Mouse (Mus musculus) forebrain, postnatal 0 days (tissue): ENCODE results near the gene Il10ra. TPM values are rescaled to one million over a fixed set of nuclear protein-coding genes. Genes with fewer than 3 reads are reported as not detected.
A peak's percentile ranks its signal among the peaks of the same experiment; 100 is the strongest.

ENCODE experiments used
- ATAC-seq: fragments of 200-750 bp; cut with Nextera tagmentation; 2 replicates; pipeline ENCODE4 v1.8.0; 2017; ENCODE audit warnings: mild to moderate bottlenecking, moderate library complexity
- DNase-seq: peaks from one replicate; pipeline ENCODE4 v3.0.0-alpha.2; 2015
- H3K27ac ChIP-seq: fragments of 300-500 bp; sonication (generic); 2 replicates; pipeline ENCODE4 v1.5.1; 2014; ENCODE audit warnings: low read depth, mild to moderate bottlenecking, antibody characterized with exemption, low read length, moderate library complexity, mixed read lengths
- H3K27me3 ChIP-seq: fragments of 300-500 bp; sonication (generic); 2 replicates; pipeline ENCODE4 v1.6.1; 2014; ENCODE audit warnings: mild to moderate bottlenecking, low read length, mixed read lengths; ENCODE audit not compliant: insufficient read depth
- H3K36me3 ChIP-seq: fragments of 300-500 bp; sonication (generic); 2 replicates; pipeline ENCODE4 v1.6.1; 2014; ENCODE audit warnings: mild to moderate bottlenecking, moderate library complexity; ENCODE audit not compliant: insufficient read depth
- H3K4me1 ChIP-seq: fragments of 300-500 bp; sonication (generic); 2 replicates; pipeline ENCODE4 v1.6.1; 2014; ENCODE audit warnings: antibody characterized with exemption; ENCODE audit not compliant: insufficient read depth
- H3K4me2 ChIP-seq: fragments of 300-500 bp; sonication (generic); 2 replicates; pipeline ENCODE4 v1.6.1; 2014; ENCODE audit warnings: low read depth, mild to moderate bottlenecking, moderate library complexity
- H3K4me3 ChIP-seq: fragments of 300-500 bp; sonication (generic); 2 replicates; pipeline ENCODE4 v1.5.1; 2014; ENCODE audit warnings: low read depth, low read length, mixed read lengths
- H3K9ac ChIP-seq: fragments of 300-500 bp; sonication (generic); 2 replicates; pipeline ENCODE4 v1.6.1; 2014; ENCODE audit warnings: mild to moderate bottlenecking
- H3K9me3 ChIP-seq: fragments of 300-500 bp; sonication (generic); 2 replicates; pipeline ENCODE4 v1.6.1; 2016; ENCODE audit warnings: low read length
- CTCF ChIP-seq: sonication (generic); IDR thresholded peaks from 2 replicates; pipeline ENCODE4 v1.5.1; 2016; ENCODE audit warnings: antibody characterized with exemption, control low read depth, low read depth
- WGBS: fragments of 180-500 bp; shearing (Covaris S2); extraction: QIAGEN DNeasy Blood & Tissue Kit; methylation state at CpG from one replicate; pipeline ENCODE4 v1.1.7; 2014; 5-methylcytosine and 5-hydroxymethylcytosine counted together
- polyA plus RNA-seq: library from polyadenylated mRNA; unstranded; fragments of >200 nt; fragmentation: Nextera tagmentation; extraction: Ambion mirVana; gene quantifications from 2 replicates; pipeline ENCODE4 v1.2.1, GENCODE M21; 2015
- total RNA-seq: library from RNA; depleted of rRNA; stranded (reverse); fragments of >200 nt; gene quantifications from 2 replicates; pipeline ENCODE4 v1.2.3, GENCODE M21; 2014

Gene Il10ra
- total and polyA plus RNA-seq, 2 experiments from 2014 or later: 0.46 to 1.6 TPM

- Histone ChIP-seq H3K9me3 (no peaks in the 10 kb centered on the region), H3K4me1 (no peaks in the 10 kb centered on the region), H3K9ac (peak overlapping the region; percentile 44; the same call in 1 of the 2 replicates), H3K4me3 (peak overlapping the region; percentile 13), H3K4me2 (peak overlapping the region; percentile 44), H3K27ac (peak overlapping the region; percentile 65), H3K27me3 (no peaks in the 10 kb centered on the region), H3K36me3 (no peaks in the 10 kb centered on the region)
- 13% methylated on average over 20 of the region's 20 CpGs for WGBS
- TF ChIP-seq CTCF: peak; percentile 94
- DNase-seq: peak; percentile 96
- ATAC-seq: peak; percentile 99
Observed at GRCm38 (mm10) chr9:45300422-45301104, 31.6 kb upstream of the Il10ra start.

- 85% methylated on average over 11 of the region's 11 CpGs for WGBS
- H3K9me3 ChIP-seq: no peaks in the 10 kb centered on the region
- no peaks in the 10 kb centered on the region for H3K27me3 ChIP-seq
- H3K4me2 ChIP-seq: no peak overlapping the region
- no peak overlapping the region for H3K4me3 ChIP-seq
- H3K36me3 ChIP-seq: no peaks in the 10 kb centered on the region
- peak; percentile 33 for DNase-seq
- no peak overlapping the region for H3K27ac ChIP-seq
- no peak for ATAC-seq
- H3K4me1 ChIP-seq: no peaks in the 10 kb centered on the region
- no peak overlapping the region for H3K9ac ChIP-seq
- peak; percentile 70 for TF ChIP-seq CTCF
Observed at GRCm38 (mm10) chr9:45299231-45300006, 30.5 kb upstream of the Il10ra start.

- WGBS: 70% methylated on average over 10 of the region's 10 CpGs
- H3K4me2 ChIP-seq: no peak overlapping the region
- H3K4me3 ChIP-seq: no peak overlapping the region
- no peaks in the 10 kb centered on the region for H3K9me3 ChIP-seq
- H3K36me3 ChIP-seq: no peaks in the 10 kb centered on the region
- no peak for TF ChIP-seq CTCF
- no peak overlapping the region for H3K27ac ChIP-seq
- no peaks in the 10 kb centered on the region for H3K4me1 ChIP-seq
- no peaks in the 10 kb centered on the region for H3K27me3 ChIP-seq
- no peak overlapping the region for H3K9ac ChIP-seq
- ATAC-seq (no peak), DNase-seq (no peak)
Observed at GRCm38 (mm10) chr9:45294210-45295011, 25.5 kb upstream of the Il10ra start.

GRCm38 (mm10) chr9:45291481-45292168 lies 22.7 kb upstream of the Il10ra start:
- DNase-seq (no peak), ATAC-seq (no peak)
- H3K9me3 ChIP-seq: no peaks in the 10 kb centered on the region
- no peaks in the 10 kb centered on the region for H3K27me3 ChIP-seq
- H3K36me3 ChIP-seq: no peaks in the 10 kb centered on the region
- H3K9ac ChIP-seq: no peak overlapping the region
- WGBS: 75% methylated on average over 11 of the region's 11 CpGs
- H3K4me3 ChIP-seq: no peak overlapping the region
- no peak overlapping the region for H3K27ac ChIP-seq
- TF ChIP-seq CTCF: no peak
- no peaks in the 10 kb centered on the region for H3K4me1 ChIP-seq
- no peak overlapping the region for H3K4me2 ChIP-seq

- no peak overlapping the region for H3K9ac ChIP-seq
- no peaks in the 10 kb centered on the region for H3K27me3 ChIP-seq
- H3K4me3 ChIP-seq: no peak overlapping the region
- no peaks in the 10 kb centered on the region for H3K4me1 ChIP-seq
- ATAC-seq (no peak), DNase-seq (no peak)
- no peaks in the 10 kb centered on the region for H3K36me3 ChIP-seq
- no peak overlapping the region for H3K27ac ChIP-seq
- 82% methylated on average over 5 of the region's 5 CpGs for WGBS
- no peaks in the 10 kb centered on the region for H3K9me3 ChIP-seq
- no peak for TF ChIP-seq CTCF
- no peak overlapping the region for H3K4me2 ChIP-seq
Observed at GRCm38 (mm10) chr9:45282466-45282865, 13.5 kb upstream of the Il10ra start.

GRCm38 (mm10) chr9:45280891-45281290 lies 11.9 kb upstream of the Il10ra start:
- ATAC-seq (no peak), DNase-seq (no peak)
- no peak for TF ChIP-seq CTCF
- H3K4me1 ChIP-seq: no peaks in the 10 kb centered on the region
- H3K27me3 ChIP-seq: no peaks in the 10 kb centered on the region
- H3K9me3 ChIP-seq: no peaks in the 10 kb centered on the region
- H3K36me3 ChIP-seq: no peaks in the 10 kb centered on the region
- H3K4me2 ChIP-seq: no peak overlapping the region
- H3K27ac ChIP-seq: no peak overlapping the region
- H3K4me3 ChIP-seq: no peak overlapping the region
- 79% methylated on average over 3 of the region's 3 CpGs for WGBS
- no peak overlapping the region for H3K9ac ChIP-seq
